Mouse (Mus musculus) midbrain, embryonic 11.5 days (tissue): ENCODE measurements around the gene Art4. TPM values are rescaled to one million over a fixed set of nuclear protein-coding genes. Genes with fewer than 3 reads are reported as not detected.

ENCODE experiments used
- ATAC-seq: fragments of 200-750 bp; cut with Nextera tagmentation; 2 replicates; pipeline ENCODE4 v1.8.0; 2017; ENCODE audit warnings: moderate TSS enrichment, moderate library complexity; ENCODE audit not compliant: low FRiP score
- DNase-seq: peaks from one replicate; pipeline ENCODE4 v3.0.0; 2015; ENCODE audit warnings: low spot score; ENCODE audit errors: missing footprints
- H3K27ac ChIP-seq: fragments of 300-500 bp; sonication (generic); 2 replicates; pipeline ENCODE4 v1.5.1; 2014; ENCODE audit warnings: low read depth, low read length
- H3K27me3 ChIP-seq: fragments of 300-500 bp; sonication (generic); 2 replicates; pipeline ENCODE4 v1.6.1; 2014; ENCODE audit warnings: mild to moderate bottlenecking, low read length, moderate library complexity, mixed read lengths; ENCODE audit not compliant: control insufficient read depth, insufficient read depth
- H3K36me3 ChIP-seq: fragments of 300-500 bp; sonication (generic); 2 replicates; pipeline ENCODE4 v1.6.1; 2014; ENCODE audit warnings: mild to moderate bottlenecking, low read length, moderate library complexity, mixed read lengths; ENCODE audit not compliant: control insufficient read depth, insufficient read depth
- H3K4me1 ChIP-seq: fragments of 300-500 bp; sonication (generic); 2 replicates; pipeline ENCODE4 v1.6.1; 2014; ENCODE audit warnings: low read length; ENCODE audit not compliant: control insufficient read depth, insufficient read depth
- H3K4me2 ChIP-seq: fragments of 300-500 bp; sonication (generic); 2 replicates; pipeline ENCODE4 v1.6.1; 2014; ENCODE audit warnings: mild to moderate bottlenecking, moderate library complexity
- H3K4me3 ChIP-seq: fragments of 300-500 bp; sonication (generic); 2 replicates; pipeline ENCODE4 v1.5.1; 2014; ENCODE audit warnings: low read depth, low read length
- H3K9ac ChIP-seq: fragments of 300-500 bp; sonication (generic); 2 replicates; pipeline ENCODE4 v1.6.1; 2014; ENCODE audit warnings: low read length
- H3K9me3 ChIP-seq: fragments of 300-500 bp; sonication (generic); 2 replicates; pipeline ENCODE4 v1.6.1; 2016; ENCODE audit warnings: low read length; ENCODE audit not compliant: control insufficient read depth
- WGBS: fragments of 180-500 bp; shearing (Covaris S2); extraction: QIAGEN DNeasy Blood & Tissue Kit; methylation state at CpG from one replicate; pipeline ENCODE4 v1.1.7; 2014; 5-methylcytosine and 5-hydroxymethylcytosine counted together
- polyA plus RNA-seq: library from polyadenylated mRNA; unstranded; fragments of >200 nt; fragmentation: Nextera tagmentation; extraction: Ambion mirVana; gene quantifications from 2 replicates; pipeline ENCODE4 v1.2.1, GENCODE M21; 2014

The Art4 gene
- polyA plus RNA-seq, 1 experiment from 2014 or later: 0.90 TPM

- Histone ChIP-seq H3K36me3 (peaks cover 2% of the 10 kb centered on the region; the same call in 1 of the 2 replicates), H3K9ac (peak overlapping the region; percentile 70; the same call in 1 of the 2 replicates), H3K27ac (no peak overlapping the region), H3K9me3 (no peaks in the 10 kb centered on the region), H3K4me1 (peaks cover 7% of the 10 kb centered on the region), H3K4me2 (peak overlapping the region; percentile 88), H3K27me3 (no peaks in the 10 kb centered on the region), H3K4me3 (peak overlapping the region; percentile 77)
- no peak for DNase-seq
- 43% methylated on average over 14 of the region's 14 CpGs for WGBS
- no peak for ATAC-seq
Observed at GRCm38 (mm10) chr6:136809077-136809476, 48.5 kb downstream of the Art4 start.

DNA sequence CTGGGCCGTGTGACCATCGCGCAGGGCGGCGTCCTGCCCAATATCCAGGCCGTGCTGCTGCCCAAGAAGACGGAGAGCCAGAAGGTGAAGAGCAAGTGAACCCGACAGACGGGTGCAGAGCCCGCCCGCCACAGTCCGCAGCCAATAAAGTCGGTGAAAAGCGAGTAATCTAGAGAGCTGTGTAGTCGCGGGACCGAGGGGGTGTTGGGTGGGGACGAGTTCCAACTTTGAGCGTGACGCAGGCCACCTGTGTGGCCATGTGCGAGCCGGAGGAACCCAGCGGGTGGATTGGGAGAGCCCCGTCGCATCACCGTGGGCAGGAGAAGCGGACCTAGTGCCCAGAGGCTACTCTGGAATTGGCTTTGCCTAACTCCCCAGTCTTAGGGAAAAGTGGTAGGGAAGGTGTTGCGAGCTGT is 48.9 kb downstream of the Art4 start:
- Histone ChIP-seq H3K4me2 (peak overlapping the region; percentile 88), H3K36me3 (no peaks in the 10 kb centered on the region), H3K9me3 (no peaks in the 10 kb centered on the region), H3K9ac (peak overlapping the region; percentile 70), H3K27me3 (no peaks in the 10 kb centered on the region), H3K4me1 (peaks cover 7% of the 10 kb centered on the region), H3K4me3 (peak overlapping the region; percentile 77), H3K27ac (no peak overlapping the region)
- ATAC-seq: peak; percentile 12
- DNase-seq: peak; percentile 88
- WGBS: 2% methylated on average over 28 of the region's 28 CpGs

DNA sequence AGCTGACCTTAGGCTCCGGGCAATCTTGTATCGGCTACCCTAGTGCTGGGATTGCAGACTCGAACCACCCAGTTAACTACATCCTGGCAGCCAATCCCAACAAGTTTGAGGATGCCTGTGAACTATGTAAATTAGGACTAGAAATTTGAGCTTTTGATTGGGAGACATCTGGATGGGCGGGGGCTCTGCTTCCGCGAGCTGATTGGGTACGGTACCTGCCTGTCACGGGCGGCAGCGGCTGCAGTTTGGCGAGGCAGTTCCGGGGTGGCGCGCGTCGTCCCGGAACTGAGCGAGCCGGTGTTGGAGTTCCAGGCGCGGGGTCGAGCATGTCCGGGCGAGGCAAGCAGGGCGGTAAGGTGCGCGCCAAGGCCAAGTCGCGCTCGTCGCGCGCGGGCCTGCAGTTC is 49.5 kb downstream of the Art4 start, which contains the start of gene H2afj:
H2afj (plus strand) TSS at position 231 of the 404 bp plus-strand sequence.
- DNase-seq (peak; percentile 99), ATAC-seq (peak; percentile 88)
- no peaks in the 10 kb centered on the region for H3K9me3 ChIP-seq
- no peaks in the 10 kb centered on the region for H3K27me3 ChIP-seq
- peak within 1 kb of the TSS; percentile 77 for H3K4me3 ChIP-seq
- H3K27ac ChIP-seq: 0 out of 2 replicates have a peak within 1 kb of the TSS, but pooled peaks have one; percentile 30
- peak within 1 kb of the TSS; percentile 70 for H3K9ac ChIP-seq
- H3K4me1 ChIP-seq: peaks cover 12% of the 10 kb centered on the region
- H3K36me3 ChIP-seq: no peaks in the 10 kb centered on the region
- H3K4me2 ChIP-seq: peak within 1 kb of the TSS; percentile 88
- WGBS: under 1% methylated on average over 34 of the region's 34 CpGs

DNA sequence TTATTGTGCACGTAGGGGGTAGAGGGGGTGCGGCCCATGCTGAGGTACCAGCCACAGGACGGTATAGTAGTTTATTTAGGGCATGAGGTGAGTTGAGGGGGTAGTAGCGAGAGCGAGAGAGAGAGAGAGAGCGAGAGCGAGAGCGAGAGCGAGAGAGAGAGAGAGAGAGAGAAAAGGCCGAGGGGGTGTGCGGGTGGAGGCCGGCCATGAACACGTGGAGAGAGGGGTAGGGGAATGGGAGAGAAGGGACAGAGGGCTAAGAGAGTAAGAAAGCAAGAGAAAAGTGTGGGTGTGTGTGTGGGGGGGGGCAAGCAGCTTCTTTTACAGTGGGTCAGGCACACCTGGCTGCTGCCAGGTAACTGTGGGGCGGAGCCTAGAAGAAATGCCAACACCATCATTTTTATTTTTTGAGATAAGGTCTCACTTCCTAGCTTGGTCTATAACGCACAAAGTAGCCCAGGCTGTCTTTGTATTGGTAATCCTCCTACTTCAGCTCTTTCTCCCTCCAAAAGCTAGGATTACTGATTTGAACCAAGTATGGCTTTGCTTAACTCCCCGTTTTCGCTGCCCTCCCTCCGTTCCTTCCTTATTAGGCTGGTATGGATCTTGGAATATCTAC is 50.0 kb downstream of the Art4 start:
- peak overlapping the region; percentile 47 for H3K9ac ChIP-seq
- H3K27ac ChIP-seq: 0 out of 2 replicates have a peak overlapping the region, but pooled peaks have one; percentile 30
- peak overlapping the region; percentile 77 for H3K4me3 ChIP-seq
- peak overlapping the region; percentile 88 for H3K4me2 ChIP-seq
- H3K4me1 ChIP-seq: peaks cover 13% of the 10 kb centered on the region
- no peaks in the 10 kb centered on the region for H3K36me3 ChIP-seq
- ATAC-seq: peak; percentile 3
- H3K9me3 ChIP-seq: no peaks in the 10 kb centered on the region
- DNase-seq: peak; percentile 82
- 31% methylated on average over 18 of the region's 18 CpGs for WGBS
- no peaks in the 10 kb centered on the region for H3K27me3 ChIP-seq

DNA sequence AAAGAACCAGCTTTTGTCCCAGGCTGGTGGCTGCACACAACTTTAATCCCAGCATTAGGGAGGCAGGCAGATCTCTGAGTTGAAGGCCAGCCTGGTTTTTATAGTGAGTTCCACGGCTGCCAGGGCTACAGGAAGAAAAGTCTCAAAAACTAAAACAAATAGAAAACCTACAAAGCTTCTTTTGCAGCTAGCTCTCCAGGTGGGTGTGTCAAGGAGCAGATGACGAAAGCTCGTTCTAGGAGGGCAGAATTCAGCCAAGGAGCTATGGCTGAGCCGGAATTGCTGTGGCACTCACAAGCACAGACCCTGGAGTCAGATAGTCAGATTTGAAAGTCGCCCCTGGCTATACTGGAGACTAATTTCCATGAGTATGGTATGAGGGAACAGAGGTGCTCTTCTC is 50.7 kb downstream of the Art4 start:
- H3K36me3 ChIP-seq: no peaks in the 10 kb centered on the region
- H3K27ac ChIP-seq: no peak overlapping the region

DNA sequence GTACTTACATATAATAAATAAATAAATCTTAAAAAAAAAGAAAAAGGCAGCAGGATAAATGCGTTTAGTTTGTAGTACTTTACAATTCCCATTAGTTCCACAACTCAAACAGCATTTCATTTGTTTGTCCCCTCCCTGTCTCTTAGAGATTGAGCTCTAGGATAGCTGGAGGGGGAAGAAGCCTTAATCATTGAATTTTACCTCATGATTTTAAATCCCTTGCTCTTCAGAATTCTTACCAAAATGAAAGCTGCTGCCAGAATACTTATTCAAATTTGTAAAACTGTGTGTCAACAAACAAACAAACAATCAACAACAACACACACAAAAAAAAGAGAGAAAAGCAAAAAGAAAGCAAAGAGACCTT is 52.1 kb downstream of the Art4 start:
- ATAC-seq (no peak), DNase-seq (peak; percentile 80)
- Histone ChIP-seq H3K4me2 (no peak overlapping the region), H3K4me1 (peaks cover 13% of the 10 kb centered on the region), H3K4me3 (no peak overlapping the region), H3K36me3 (no peaks in the 10 kb centered on the region), H3K27me3 (no peaks in the 10 kb centered on the region), H3K9ac (no peak overlapping the region), H3K27ac (no peak overlapping the region), H3K9me3 (no peaks in the 10 kb centered on the region)
- 92% methylated on average over 1 of the region's 1 CpGs for WGBS

More for the DNA sequence above, 50.7 kb downstream of the Art4 start:
- no peak for ATAC-seq
- Histone ChIP-seq H3K4me2 (no peak overlapping the region), H3K27me3 (no peaks in the 10 kb centered on the region), H3K4me3 (no peak overlapping the region), H3K9me3 (no peaks in the 10 kb centered on the region), H3K4me1 (peaks cover 13% of the 10 kb centered on the region), H3K9ac (no peak overlapping the region; the same call in 1 of the 2 replicates)
- no peak for DNase-seq
- 63% methylated on average over 5 of the region's 5 CpGs for WGBS

DNA sequence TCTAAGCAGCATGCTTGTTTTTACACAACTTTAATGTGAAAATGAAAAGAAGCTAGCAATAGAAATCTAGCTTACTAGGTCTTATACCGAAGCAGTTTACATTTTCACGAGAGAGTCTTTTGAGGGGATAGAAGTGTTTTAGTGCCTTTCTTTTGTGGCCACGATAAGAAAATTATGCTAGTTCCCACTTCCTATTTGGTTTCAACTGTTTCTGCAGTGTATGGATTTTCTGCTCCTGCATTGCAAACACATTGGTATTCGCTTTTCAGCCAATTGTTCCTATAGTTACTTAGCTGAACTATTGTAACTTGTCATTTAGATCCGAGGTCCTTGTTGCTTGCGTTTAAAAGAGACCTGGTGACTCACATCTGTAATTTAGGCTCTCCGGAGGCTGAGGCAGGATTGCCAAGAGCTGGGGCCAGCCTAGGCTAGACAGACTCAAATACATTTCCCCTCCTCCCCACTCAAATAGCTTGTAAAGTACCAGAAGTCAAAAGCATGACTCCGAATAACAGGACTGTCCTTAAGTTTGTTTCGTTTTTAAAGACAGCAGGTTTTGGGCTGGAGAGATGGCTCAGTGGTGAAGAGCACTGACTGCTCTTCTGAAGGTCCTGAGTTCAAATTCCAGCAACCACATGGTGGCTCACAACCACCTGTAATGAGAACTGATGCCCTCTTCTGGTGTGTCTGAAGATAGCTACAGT is 52.7 kb downstream of the Art4 start:
- Histone ChIP-seq H3K27ac (peak overlapping the region; percentile 100), H3K27me3 (no peaks in the 10 kb centered on the region), H3K9me3 (no peaks in the 10 kb centered on the region), H3K4me1 (peaks cover 13% of the 10 kb centered on the region), H3K4me2 (peak overlapping the region; percentile 80), H3K36me3 (no peaks in the 10 kb centered on the region), H3K4me3 (peak overlapping the region; percentile 69), H3K9ac (peak overlapping the region; percentile 95)
- 38% methylated on average over 9 of the region's 9 CpGs for WGBS
- no peak for ATAC-seq
- peak; percentile 85 for DNase-seq

- under 1% methylated on average over 50 of the region's 50 CpGs for WGBS
- Histone ChIP-seq H3K9ac (peak within 1 kb of the TSS; percentile 95), H3K4me3 (peak within 1 kb of the TSS; percentile 69), H3K27me3 (no peaks in the 10 kb centered on the region), H3K4me1 (peaks cover 9% of the 10 kb centered on the region; the same call in 1 of the 2 replicates), H3K36me3 (no peaks in the 10 kb centered on the region), H3K9me3 (no peaks in the 10 kb centered on the region), H3K4me2 (peak within 1 kb of the TSS; percentile 80), H3K27ac (peak within 1 kb of the TSS; percentile 100)
- peak; percentile 74 for ATAC-seq
- DNase-seq: peak; percentile 100
Observed at GRCm38 (mm10) chr6:136803739-136804633, 53.5 kb downstream of the Art4 start, which contains the start of gene Hist4h4. Hist4h4 (minus strand) TSS chr6:136804415.
